Comparison of ENCODE assay signal across 8 mouse cellular contexts in genomic region chr17:8326877-8327276, GRCm38 (mm10). TPM values are rescaled to one million over a fixed set of nuclear protein-coding genes. Genes with fewer than 3 reads are reported as not detected.
DNase-seq lines count a peak whose midpoint lies in the region; ATAC-seq lines count a peak whose summit lies in the region.
"Not testable (repeated sequence)": the region's sequence is repeated elsewhere in the genome, so short reads cannot be mapped to it uniquely, and the experiment has no call there.
"Had no signal": no experiment of that assay in that cellular context is flagged by ENCODE, and none has a peak within 500 bp of the region (broad histone marks: within the 10 kb centered on the region; RNA-seq: fewer than 3 reads in every experiment).

No protein-coding gene starts in this region.

- H3K27ac ChIP-seq in embryonic facial prominence, embryonic 11.5 days (replicated peaks; ENCODE audit: low read depth, low read length); kidney, embryonic 14.5 days (ENCODE audit: low read depth, low read length); kidney, embryonic 15.5 days; kidney, embryonic 16.5 days (ENCODE audit: low read length): not testable (repeated sequence)

- not testable (repeated sequence) for H3K4me2 ChIP-seq in embryonic facial prominence, embryonic 11.5 days (ENCODE audit: low read depth, low read length); kidney, embryonic 14.5 days (replicated peaks; ENCODE audit: low read depth, low read length); kidney, embryonic 15.5 days; kidney, embryonic 16.5 days (replicated peaks; ENCODE audit: low read depth, low read length)

- H3K9ac ChIP-seq in embryonic facial prominence, embryonic 11.5 days (replicated peaks; ENCODE audit: low read length); kidney, embryonic 14.5 days (ENCODE audit: low read depth, low read length); kidney, embryonic 15.5 days; kidney, embryonic 16.5 days (replicated peaks; ENCODE audit: low read length): not testable (repeated sequence)

- not testable (repeated sequence) for H3K9me3 ChIP-seq in embryonic facial prominence, embryonic 11.5 days (replicated peaks; ENCODE audit: control insufficient read depth, low read length); kidney, embryonic 14.5 days (ENCODE audit: control insufficient read depth, low read length); kidney, embryonic 15.5 days (replicated peaks); kidney, embryonic 16.5 days (ENCODE audit: low read length)

- DNase-seq in embryonic facial prominence, embryonic 11.5 days (ENCODE audit: low spot score): not testable (repeated sequence)
- DNase-seq in heart, adult 11 months: peak; percentile 16

- 91% methylated on average over 9 of the region's 11 CpGs for WGBS in embryonic facial prominence, embryonic 11.5 days
- WGBS in kidney, embryonic 14.5 days: 69% methylated on average over 10 of the region's 11 CpGs
- WGBS in kidney, embryonic 15.5 days: 81% methylated on average over 11 of the region's 11 CpGs
- WGBS in kidney, embryonic 16.5 days: 58% methylated on average over 10 of the region's 11 CpGs

- H3K4me3 ChIP-seq in embryonic facial prominence, embryonic 11.5 days (ENCODE audit: low read depth, low read length); kidney, embryonic 14.5 days (ENCODE audit: low read length); kidney, embryonic 15.5 days (replicated peaks); kidney, embryonic 16.5 days (ENCODE audit: low read length): not testable (repeated sequence)

- not testable (repeated sequence) for H3K36me3 ChIP-seq in embryonic facial prominence, embryonic 11.5 days (replicated peaks; ENCODE audit: control insufficient read depth, insufficient read depth, low read depth, low read length); kidney, embryonic 14.5 days (ENCODE audit: control insufficient read depth, insufficient read depth, low read length)
- peaks cover 23% of the 10 kb centered on the region for H3K36me3 ChIP-seq in kidney, embryonic 15.5 days
- peaks cover 14% of the 10 kb centered on the region for H3K36me3 ChIP-seq in kidney, embryonic 16.5 days (ENCODE audit: insufficient read depth, low read length)

- ATAC-seq in embryonic facial prominence, embryonic 11.5 days (replicated peaks; ENCODE audit: insufficient number of reproducible peaks, low FRiP score, low TSS enrichment, low read depth): 0 out of 2 replicates have a peak, but pooled peaks have one; percentile 34
- peak; percentile 75; the same call in 1 of the 2 replicates for ATAC-seq in kidney, embryonic 14.5 days (ENCODE audit: low FRiP score, low TSS enrichment)
- ATAC-seq in kidney, embryonic 15.5 days (replicated peaks; ENCODE audit: low FRiP score): peak; percentile 86
- ATAC-seq in kidney, embryonic 16.5 days (ENCODE audit: low FRiP score, low TSS enrichment): peak; percentile 73; the same call in 1 of the 2 replicates

- not testable (repeated sequence) for H3K27me3 ChIP-seq in embryonic facial prominence, embryonic 11.5 days (ENCODE audit: control insufficient read depth, insufficient read depth, low read length); kidney, embryonic 14.5 days (ENCODE audit: control insufficient read depth, insufficient read depth, low read length); kidney, embryonic 15.5 days; kidney, embryonic 16.5 days (ENCODE audit: insufficient read depth, low read length)

- not testable (repeated sequence) for H3K4me1 ChIP-seq in embryonic facial prominence, embryonic 11.5 days (ENCODE audit: control insufficient read depth, insufficient read depth, low read length); kidney, embryonic 14.5 days (ENCODE audit: control insufficient read depth, insufficient read depth, low read length); kidney, embryonic 15.5 days; kidney, embryonic 16.5 days (ENCODE audit: insufficient read depth, low read length)

RNA-seq across cellular contexts. Expression of gene Prr18, which starts 10.4 kb away (rescaled TPM):
- polyA plus RNA-seq in embryonic facial prominence, embryonic 11.5 days (2014; fragmentation: Nextera tagmentation; extraction: Ambion mirVana): 0.31 and 0.49 TPM in 2 replicates
- polyA plus RNA-seq in kidney, embryonic 14.5 days (2014; fragmentation: Nextera tagmentation; extraction: Ambion mirVana): 0.43 and 0.49 TPM in 2 replicates
- polyA plus RNA-seq in kidney, embryonic 15.5 days (2015; fragmentation: Nextera tagmentation; extraction: Ambion mirVana): 0.30 and 0.42 TPM in 2 replicates
- 0.19 and 0.33 TPM in 2 replicates for polyA plus RNA-seq in kidney, embryonic 16.5 days (2015; fragmentation: Nextera tagmentation; extraction: Ambion mirVana)
- polyA plus RNA-seq: CD4-positive, CD25-positive, alpha-beta regulatory T cell, adult 4 months had no signal

RNA-seq across cellular contexts. Expression of gene Sft2d1, which starts 16.0 kb away (rescaled TPM):
- polyA plus RNA-seq in embryonic facial prominence, embryonic 11.5 days (2014; fragmentation: Nextera tagmentation; extraction: Ambion mirVana): 47.5 and 48.3 TPM in 2 replicates
- 68.2 and 97.2 TPM in 2 replicates for polyA plus RNA-seq in kidney, embryonic 14.5 days (2014; fragmentation: Nextera tagmentation; extraction: Ambion mirVana)
- 77.8 and 81.4 TPM in 2 replicates for polyA plus RNA-seq in kidney, embryonic 15.5 days (2015; fragmentation: Nextera tagmentation; extraction: Ambion mirVana)
- 76.4 and 93.9 TPM in 2 replicates for polyA plus RNA-seq in kidney, embryonic 16.5 days (2015; fragmentation: Nextera tagmentation; extraction: Ambion mirVana)

RNA-seq across cellular contexts. Expression of gene T2, which starts 28.9 kb away (rescaled TPM):
- polyA plus RNA-seq in embryonic facial prominence, embryonic 11.5 days (2014; fragmentation: Nextera tagmentation; extraction: Ambion mirVana): 0.74 and 1.2 TPM in 2 replicates
- polyA plus RNA-seq in kidney, embryonic 14.5 days (2014; fragmentation: Nextera tagmentation; extraction: Ambion mirVana): 0.19 and 0.46 TPM in 2 replicates
- 0.26 and 0.66 TPM in 2 replicates for polyA plus RNA-seq in kidney, embryonic 15.5 days (2015; fragmentation: Nextera tagmentation; extraction: Ambion mirVana)
- 0.62 and 0.63 TPM in 2 replicates for polyA plus RNA-seq in kidney, embryonic 16.5 days (2015; fragmentation: Nextera tagmentation; extraction: Ambion mirVana)
- polyA plus RNA-seq: adrenal gland, adult 2 months; G1E had no signal

RNA-seq across cellular contexts. Expression of gene Mpc1, which starts 44.2 kb away (rescaled TPM):
- 106 and 124 TPM in 2 replicates for polyA plus RNA-seq in embryonic facial prominence, embryonic 11.5 days (2014; fragmentation: Nextera tagmentation; extraction: Ambion mirVana)
- 145 and 173 TPM in 2 replicates for polyA plus RNA-seq in kidney, embryonic 14.5 days (2014; fragmentation: Nextera tagmentation; extraction: Ambion mirVana)
- 165 and 179 TPM in 2 replicates for polyA plus RNA-seq in kidney, embryonic 15.5 days (2015; fragmentation: Nextera tagmentation; extraction: Ambion mirVana)
- polyA plus RNA-seq in kidney, embryonic 16.5 days (2015; fragmentation: Nextera tagmentation; extraction: Ambion mirVana): 178 and 202 TPM in 2 replicates

Comparison
In these comparisons a context has a peak if more than half of its experiments do, and no peak if none do; other contexts are left out.
1. ATAC-seq: peak in every context shown above with its lines; median percentile 86 in kidney, embryonic 15.5 days; 75 in kidney, embryonic 14.5 days; 73 in kidney, embryonic 16.5 days; 34 in embryonic facial prominence, embryonic 11.5 days.